Mouse (Mus musculus): ENCODE data around the gene U2surp.

The U2surp gene

GRCm38 (mm10) chr9:95469011-95469576 lies 42.7 kb downstream of the U2surp start:
- DNase-seq (ENCODE audit: low read depth), result peak; percentile 55

DNA sequence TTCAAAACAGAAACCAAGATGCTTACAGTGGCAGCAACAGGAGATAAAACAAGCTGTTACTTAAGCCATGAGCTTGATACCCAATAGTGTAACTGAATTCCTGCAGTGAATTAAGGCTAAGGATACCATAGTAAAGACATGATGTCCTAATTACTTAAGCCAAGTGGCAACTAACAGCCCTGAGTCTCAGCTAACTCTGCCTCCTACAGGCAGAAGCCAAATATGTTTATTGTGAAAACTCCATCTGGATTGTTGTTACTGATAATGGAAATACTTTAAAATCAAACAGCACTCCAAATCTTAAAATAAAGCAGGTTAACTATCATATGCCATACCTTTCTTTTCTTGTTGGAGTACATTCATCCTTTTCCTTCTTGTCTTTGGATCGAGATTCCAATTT lies 47.8 kb downstream of the U2surp start:
- DNase-seq (ENCODE audit: low read depth), result peak; percentile 10

DNA sequence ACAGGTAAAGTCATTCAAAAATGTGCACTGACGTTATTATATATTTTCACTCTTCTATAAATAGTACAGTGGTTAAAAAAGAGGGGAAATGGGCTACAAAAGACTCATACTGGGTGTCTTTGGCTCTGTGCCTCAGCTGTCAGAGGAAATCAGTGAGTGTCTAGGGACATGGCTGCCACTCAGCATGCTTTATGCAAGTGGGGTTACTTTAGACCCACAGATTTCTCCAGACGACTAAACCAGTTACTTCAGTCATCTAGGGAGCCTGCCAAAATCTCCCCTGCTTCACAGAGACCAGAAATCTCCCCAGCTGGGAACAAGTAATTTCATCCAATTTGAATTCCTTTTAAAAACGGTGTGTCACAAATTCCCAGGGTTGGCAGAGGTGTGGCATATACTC lies 59.9 kb downstream of the U2surp start:
- no peak for DNase-seq (ENCODE audit: low read depth)

GRCm38 (mm10) chr9:95450586-95450985 lies 61.2 kb downstream of the U2surp start:
- no peak for DNase-seq (ENCODE audit: low read depth)

- DNase-seq (ENCODE audit: low read depth), result no peak
Measured at GRCm38 (mm10) chr9:95442321-95442731, 69.5 kb downstream of the U2surp start.

DNA sequence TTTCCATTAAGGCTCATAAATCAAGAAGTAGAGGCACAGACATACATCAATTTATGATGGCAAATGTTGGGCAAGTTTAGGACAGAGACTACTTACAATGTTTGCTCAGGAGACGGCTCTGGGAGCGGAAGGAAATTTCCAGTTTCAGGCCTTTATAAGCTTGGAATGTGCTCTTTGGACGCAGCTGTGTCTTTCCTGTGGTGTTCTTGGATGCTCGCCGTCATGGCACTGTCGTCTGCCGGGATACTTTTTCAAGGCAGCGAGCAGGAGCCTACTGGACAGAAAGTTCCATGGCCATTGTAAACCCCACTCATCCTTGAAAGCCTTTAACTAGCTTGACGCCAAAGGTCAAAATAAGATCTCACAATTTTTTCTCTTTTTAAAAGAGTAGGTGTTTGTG lies 73.9 kb downstream of the U2surp start:
- no peak for DNase-seq (ENCODE audit: low read depth)

DNA sequence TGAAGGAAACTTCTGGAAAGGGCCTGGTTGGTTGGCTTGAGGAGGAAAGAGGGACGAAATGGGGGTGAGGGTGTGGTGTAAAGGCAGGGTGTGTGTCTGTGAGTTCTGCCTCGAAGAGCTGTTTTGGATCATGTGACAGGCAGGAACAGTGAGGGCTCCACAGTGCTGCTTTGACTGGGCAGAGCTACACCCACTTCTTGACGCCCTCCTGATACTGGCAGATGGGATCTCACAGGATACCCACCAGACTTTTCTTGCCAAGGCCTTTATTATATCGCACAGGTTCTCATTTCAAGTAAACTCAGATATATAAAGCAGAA lies 75.5 kb downstream of the U2surp start:
- no peak for DNase-seq (ENCODE audit: low read depth)

GRCm38 (mm10) chr9:95435506-95436293 lies 76.1 kb downstream of the U2surp start:
- DNase-seq (ENCODE audit: low read depth), result no peak

GRCm38 (mm10) chr9:95428277-95428676 lies 83.5 kb downstream of the U2surp start:
- DNase-seq (ENCODE audit: low read depth), result no peak

- peak; percentile 59 for DNase-seq (ENCODE audit: low read depth)
Measured at GRCm38 (mm10) chr9:95413911-95414310, 97.9 kb downstream of the U2surp start.

DNA sequence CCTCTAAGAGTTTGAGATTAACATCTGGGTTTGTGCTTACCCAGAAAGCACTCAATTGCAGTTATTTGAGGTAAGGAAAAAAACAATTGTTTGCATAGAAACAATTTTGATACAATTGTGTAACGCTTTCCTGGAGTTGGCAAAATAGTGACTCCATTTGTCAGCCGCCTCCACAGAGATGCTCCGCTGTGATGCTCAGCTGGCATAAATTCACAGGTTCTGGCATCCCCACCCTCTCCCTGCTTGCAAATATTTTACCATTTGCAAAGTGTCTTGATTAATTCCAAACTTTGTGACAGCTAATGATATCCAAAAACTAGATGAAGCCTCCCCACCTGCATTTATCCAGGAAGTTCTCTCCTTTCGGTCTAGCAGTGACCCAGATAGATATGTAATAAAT lies 99.7 kb downstream of the U2surp start:
- DNase-seq (ENCODE audit: low read depth), result no peak

DNA sequence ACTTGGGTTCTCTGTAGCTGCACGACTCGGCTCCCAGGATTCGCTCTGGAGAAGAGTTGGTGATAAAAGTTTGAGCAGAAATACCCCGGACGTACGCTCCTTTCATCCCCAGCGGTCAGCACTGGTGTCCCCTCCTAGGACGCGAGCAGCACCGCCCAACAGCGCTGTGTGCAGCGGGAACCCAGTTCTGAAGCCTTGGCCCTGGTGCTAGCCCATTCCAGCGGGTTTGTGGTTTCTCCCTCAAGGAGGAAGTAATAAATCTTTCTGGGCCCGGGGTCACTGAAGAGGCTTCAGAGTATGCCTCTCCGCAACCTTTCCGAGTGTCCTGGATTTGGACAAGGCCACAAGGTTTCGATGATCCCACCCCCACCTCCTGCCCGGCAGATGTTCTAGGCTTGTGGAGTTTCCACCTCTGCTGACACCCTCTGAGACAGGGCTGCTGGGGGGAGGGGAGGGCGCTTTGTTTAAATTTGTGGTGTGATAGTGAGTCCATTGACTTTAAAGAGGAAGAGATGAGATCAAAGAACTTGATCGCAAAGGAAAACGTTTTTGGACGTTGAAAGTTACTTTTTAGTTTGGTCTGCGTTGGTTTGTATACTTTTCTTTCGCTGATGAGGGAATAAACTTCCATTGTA lies 104.1 kb downstream of the U2surp start:
- DNase-seq (ENCODE audit: low read depth), result peak; percentile 71
